Mouse (Mus musculus) embryonic facial prominence, embryonic 11.5 days (tissue): ENCODE results near the gene Tsc22d4. TPM values are rescaled to one million over a fixed set of nuclear protein-coding genes. Genes with fewer than 3 reads are reported as not detected.

Experiments used
- ATAC-seq: fragments of 200-750 bp; cut with Nextera tagmentation; replicated peaks from 2 replicates; pipeline ENCODE4 v1.8.0; 2017; ENCODE audit warnings: low read depth; ENCODE audit not compliant: insufficient number of reproducible peaks, low FRiP score, low TSS enrichment
- DNase-seq: peaks from one replicate; pipeline ENCODE4 v3.0.0-alpha.2; 2015; ENCODE audit warnings: low spot score
- H3K27ac ChIP-seq: fragments of 300-500 bp; sonication (generic); replicated peaks from 2 replicates; pipeline ENCODE4 v1.5.1; 2014; ENCODE audit warnings: mild to moderate bottlenecking, low read depth, low read length, control low read depth
- H3K27me3 ChIP-seq: fragments of 300-500 bp; sonication (generic); 2 replicates; pipeline ENCODE4 v1.6.1; 2014; ENCODE audit warnings: mild to moderate bottlenecking, low read length, moderate library complexity, mixed read lengths; ENCODE audit not compliant: control insufficient read depth, insufficient read depth
- H3K36me3 ChIP-seq: fragments of 300-500 bp; sonication (generic); replicated peaks from 2 replicates; pipeline ENCODE4 v1.6.1; 2014; ENCODE audit warnings: low read depth, mild to moderate bottlenecking, low read length, moderate library complexity, mixed read lengths; ENCODE audit not compliant: control insufficient read depth, insufficient read depth
- H3K4me1 ChIP-seq: fragments of 300-500 bp; sonication (generic); 2 replicates; pipeline ENCODE4 v1.6.1; 2014; ENCODE audit warnings: low read length, mixed read lengths; ENCODE audit not compliant: control insufficient read depth, insufficient read depth
- H3K4me2 ChIP-seq: fragments of 300-500 bp; sonication (generic); 2 replicates; pipeline ENCODE4 v1.6.1; 2014; ENCODE audit warnings: low read depth, mild to moderate bottlenecking, control low read depth, low read length, moderate library complexity
- H3K4me3 ChIP-seq: fragments of 300-500 bp; sonication (generic); 2 replicates; pipeline ENCODE4 v1.5.1; 2014; ENCODE audit warnings: low read depth, low read length, control low read depth
- H3K9ac ChIP-seq: fragments of 300-500 bp; sonication (generic); replicated peaks from 2 replicates; pipeline ENCODE4 v1.6.1; 2014; ENCODE audit warnings: mild to moderate bottlenecking, control low read depth, low read length
- H3K9me3 ChIP-seq: fragments of 300-500 bp; sonication (generic); replicated peaks from 2 replicates; pipeline ENCODE4 v1.6.1; 2016; ENCODE audit warnings: mild to moderate bottlenecking, low read length, inconsistent platforms, mixed read lengths; ENCODE audit not compliant: control insufficient read depth
- WGBS: fragments of 180-500 bp; shearing (Covaris S2); extraction: QIAGEN DNeasy Blood & Tissue Kit; methylation state at CpG from one replicate; pipeline ENCODE4 v1.1.7; 2014; 5-methylcytosine and 5-hydroxymethylcytosine counted together
- polyA plus RNA-seq: library from polyadenylated mRNA; unstranded; fragments of >200 nt; fragmentation: Nextera tagmentation; extraction: Ambion mirVana; gene quantifications from 2 replicates; pipeline ENCODE4 v1.2.1, GENCODE M21; 2014

Tsc22d4 gene
- polyA plus RNA-seq, 1 experiment from 2014 or later, result 76.1 TPM

DNA sequence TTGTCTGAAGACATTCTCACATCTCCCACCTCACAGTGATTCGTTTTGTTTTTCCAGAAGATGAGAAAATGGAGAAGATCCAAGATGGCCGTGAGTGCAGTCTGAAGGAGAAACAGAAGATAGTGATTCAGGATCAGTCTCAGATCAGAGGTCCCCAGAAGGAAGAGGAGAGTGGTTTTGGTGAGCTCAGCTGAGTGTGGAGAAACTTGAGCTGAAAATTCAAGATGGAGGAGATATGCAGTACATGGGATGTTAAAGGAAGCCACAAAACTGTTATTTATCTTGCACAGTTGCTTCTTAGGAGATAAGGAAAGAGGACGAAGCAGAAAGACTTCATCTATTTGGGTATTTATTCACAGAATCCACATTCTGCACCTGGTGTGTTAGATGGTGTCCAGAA, 55.4 kb downstream of the Tsc22d4 start:
- H3K9me3 ChIP-seq, result no peaks in the 10 kb centered on the region
- no peak overlapping the region for H3K4me3 ChIP-seq
- 87% methylated on average over 3 of the region's 3 CpGs for WGBS
- no peak overlapping the region for H3K4me2 ChIP-seq
- ATAC-seq, result no peak
- H3K36me3 ChIP-seq, result no peaks in the 10 kb centered on the region
- no peaks in the 10 kb centered on the region for H3K4me1 ChIP-seq
- no peaks in the 10 kb centered on the region for H3K27me3 ChIP-seq
- H3K9ac ChIP-seq, result no peak overlapping the region
- DNase-seq, result no peak
- no peak overlapping the region for H3K27ac ChIP-seq

DNA sequence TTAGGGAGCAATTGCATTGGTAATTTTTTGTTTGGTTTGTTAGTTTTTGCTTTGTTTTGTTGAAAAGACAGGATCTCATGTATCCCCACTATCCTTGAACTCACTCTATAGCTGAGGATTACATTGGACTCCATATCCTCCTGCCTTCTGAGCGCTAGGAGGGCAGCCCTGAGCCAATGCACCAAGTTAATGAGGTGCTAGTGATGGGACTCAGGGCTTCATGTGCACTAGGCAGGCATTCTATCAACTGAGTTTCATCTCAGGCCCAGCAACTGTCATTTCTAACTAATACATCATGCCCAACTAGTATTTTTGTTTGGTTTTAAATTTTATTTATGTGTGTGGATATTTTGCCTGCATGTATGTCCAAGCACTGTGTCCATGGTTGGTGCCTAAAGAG, 60.6 kb downstream of the Tsc22d4 start:
- no peak overlapping the region for H3K27ac ChIP-seq
- 84% methylated on average over 1 of the region's 1 CpGs for WGBS
- no peak overlapping the region for H3K9ac ChIP-seq
- H3K4me1 ChIP-seq, result no peaks in the 10 kb centered on the region
- H3K36me3 ChIP-seq, result no peaks in the 10 kb centered on the region
- no peaks in the 10 kb centered on the region for H3K9me3 ChIP-seq
- no peaks in the 10 kb centered on the region for H3K27me3 ChIP-seq
- H3K4me3 ChIP-seq, result no peak overlapping the region
- no peak overlapping the region for H3K4me2 ChIP-seq
- ATAC-seq (no peak), DNase-seq (no peak)

DNA sequence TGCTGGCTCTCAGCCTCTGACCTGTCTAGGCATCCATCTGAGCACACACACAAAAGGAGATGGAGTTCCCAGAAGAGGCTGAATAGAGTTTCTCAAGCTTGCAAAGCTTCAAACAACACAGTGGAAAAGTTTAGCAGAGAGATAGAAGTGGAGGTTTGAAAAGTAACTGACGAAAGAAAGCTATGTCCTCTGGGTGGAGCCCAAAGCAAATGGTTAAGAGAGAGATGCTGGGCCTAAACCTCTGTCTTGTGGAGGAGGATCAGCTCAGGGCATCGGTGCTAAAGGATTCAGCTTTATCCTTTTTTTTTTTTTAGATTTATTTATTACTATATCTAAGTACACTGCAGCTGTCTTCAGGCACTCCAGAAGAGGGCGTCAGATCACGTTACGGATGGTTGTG, 62.8 kb downstream of the Tsc22d4 start:
- H3K9ac ChIP-seq, result no peak overlapping the region
- 88% methylated on average over 5 of the region's 5 CpGs for WGBS
- no peaks in the 10 kb centered on the region for H3K4me1 ChIP-seq
- ATAC-seq, result no peak
- H3K36me3 ChIP-seq, result no peaks in the 10 kb centered on the region
- no peak for DNase-seq
- no peaks in the 10 kb centered on the region for H3K9me3 ChIP-seq
- H3K27me3 ChIP-seq, result no peaks in the 10 kb centered on the region
- H3K27ac ChIP-seq, result no peak overlapping the region
- no peak overlapping the region for H3K4me3 ChIP-seq
- H3K4me2 ChIP-seq, result no peak overlapping the region

DNA sequence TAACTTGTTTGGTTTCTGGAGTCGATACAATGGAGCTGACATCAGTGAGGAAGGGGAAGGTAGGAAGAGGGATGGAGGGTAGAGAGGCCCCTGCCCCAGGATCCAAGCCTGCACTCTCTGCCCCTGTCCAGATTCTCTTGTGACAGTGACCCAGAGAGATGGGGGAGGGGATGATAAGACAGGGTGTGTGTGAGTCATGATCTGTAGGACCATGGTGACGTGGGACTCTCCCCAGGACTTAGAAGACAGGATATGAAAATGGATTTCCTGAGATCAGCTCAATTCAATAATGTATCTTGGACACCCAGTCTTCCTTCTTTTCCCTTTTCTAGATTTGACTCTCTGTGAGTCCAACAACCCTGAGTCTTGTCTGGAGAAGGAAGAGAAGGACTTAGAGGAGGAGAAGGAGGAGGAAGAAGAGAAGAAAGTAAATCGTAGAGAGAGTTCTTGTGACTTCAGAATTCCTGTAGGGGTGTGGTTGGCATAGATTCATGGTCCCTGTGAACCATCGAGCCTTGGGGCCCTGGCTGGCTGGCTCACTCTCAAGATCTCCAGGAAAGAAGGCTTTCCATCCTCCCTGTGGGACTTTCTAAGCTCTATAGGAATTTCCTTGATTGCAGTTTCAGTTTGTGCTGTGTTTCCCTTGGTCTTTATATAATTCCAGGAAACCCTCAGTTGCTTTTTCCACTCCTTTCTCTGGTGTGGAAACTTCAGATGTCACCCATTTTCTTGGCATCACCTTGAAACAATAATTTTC, 72.1 kb downstream of the Tsc22d4 start:
- H3K4me3 ChIP-seq, result no peak overlapping the region
- no peak overlapping the region for H3K27ac ChIP-seq
- H3K27me3 ChIP-seq, result no peaks in the 10 kb centered on the region
- no peaks in the 10 kb centered on the region for H3K9me3 ChIP-seq
- WGBS, result 81% methylated on average over 4 of the region's 4 CpGs
- H3K4me2 ChIP-seq, result no peak overlapping the region
- ATAC-seq, result no peak
- H3K9ac ChIP-seq, result no peak overlapping the region
- no peak for DNase-seq
- no peaks in the 10 kb centered on the region for H3K36me3 ChIP-seq
- no peaks in the 10 kb centered on the region for H3K4me1 ChIP-seq

Other genes starting within 250 kb of the Tsc22d4 start
- gene Pop7, start 243.2 kb upstream of the Tsc22d4 start, polyA plus RNA-seq, result 54.0 and 55.9 TPM in 2 replicates
- gene Gigyf1, start 227.2 kb upstream of the Tsc22d4 start, polyA plus RNA-seq, result 8.5 and 8.7 TPM in 2 replicates
- 0.63 and 0.95 TPM in 2 replicates for gene Epo, start 212.5 kb upstream of the Tsc22d4 start, polyA plus RNA-seq
- gene Gnb2, start 212.2 kb upstream of the Tsc22d4 start, polyA plus RNA-seq, result 352 and 367 TPM in 2 replicates
- 6.5 and 9.3 TPM in 2 replicates for gene Actl6b, start 192.2 kb upstream of the Tsc22d4 start, polyA plus RNA-seq
- 0.91 and 1.1 TPM in 2 replicates for gene Tfr2, start 175.9 kb upstream of the Tsc22d4 start, polyA plus RNA-seq
- gene Mospd3, start 144.7 kb upstream of the Tsc22d4 start, polyA plus RNA-seq, result 17.4 and 19.4 TPM in 2 replicates
- gene Pcolce, start 131.9 kb upstream of the Tsc22d4 start, polyA plus RNA-seq, result 133 and 142 TPM in 2 replicates
- gene Fbxo24, start 116.7 kb upstream of the Tsc22d4 start, polyA plus RNA-seq, result 0.13 TPM in 1 of 2 replicates, not detected in the other
- 28.4 and 30.0 TPM in 2 replicates for gene Lrch4, start 116.6 kb upstream of the Tsc22d4 start, polyA plus RNA-seq
- gene Gm20605, start 116.6 kb upstream of the Tsc22d4 start, polyA plus RNA-seq, result 3.7 and 4.8 TPM in 2 replicates
- gene Sap25, start 104.4 kb upstream of the Tsc22d4 start, polyA plus RNA-seq, result 2.8 and 5.2 TPM in 2 replicates
- gene Irs3, start 100.0 kb upstream of the Tsc22d4 start, polyA plus RNA-seq, result 0.10 and 0.53 TPM in 2 replicates
- 11.8 and 11.9 TPM in 2 replicates for gene Agfg2, start 61.0 kb upstream of the Tsc22d4 start, polyA plus RNA-seq
- 1.6 and 2.5 TPM in 2 replicates for gene Nyap1, start 4.1 kb upstream of the Tsc22d4 start, polyA plus RNA-seq
- gene Ppp1r35, start 33.1 kb downstream of the Tsc22d4 start, polyA plus RNA-seq, result 57.6 and 65.1 TPM in 2 replicates
- gene Mepce, start 41.9 kb downstream of the Tsc22d4 start, polyA plus RNA-seq, result 11.5 and 12.5 TPM in 2 replicates
- gene Zcwpw1, start 42.1 kb downstream of the Tsc22d4 start, polyA plus RNA-seq, result 22.0 and 23.1 TPM in 2 replicates
- 0.28 TPM in 1 of 2 replicates, not detected in the other for gene Pilra, start 90.6 kb downstream of the Tsc22d4 start, polyA plus RNA-seq
- gene Pilrb1, start 112.4 kb downstream of the Tsc22d4 start, polyA plus RNA-seq, result 0.40 TPM in 1 of 2 replicates, not detected in the other
- not detected in 2 replicates for gene Pilrb2, start 126.1 kb downstream of the Tsc22d4 start, polyA plus RNA-seq
- not detected in 2 replicates for gene Cyp3a13, start 175.9 kb downstream of the Tsc22d4 start, polyA plus RNA-seq
- gene Gjc3, start 217.4 kb downstream of the Tsc22d4 start, polyA plus RNA-seq, result 0.29 TPM in 1 of 2 replicates, not detected in the other
- not detected in 2 replicates for gene Azgp1, start 235.8 kb downstream of the Tsc22d4 start, polyA plus RNA-seq